Mouse (Mus musculus): ENCODE measurements around the gene Ccdc50.

DNA sequence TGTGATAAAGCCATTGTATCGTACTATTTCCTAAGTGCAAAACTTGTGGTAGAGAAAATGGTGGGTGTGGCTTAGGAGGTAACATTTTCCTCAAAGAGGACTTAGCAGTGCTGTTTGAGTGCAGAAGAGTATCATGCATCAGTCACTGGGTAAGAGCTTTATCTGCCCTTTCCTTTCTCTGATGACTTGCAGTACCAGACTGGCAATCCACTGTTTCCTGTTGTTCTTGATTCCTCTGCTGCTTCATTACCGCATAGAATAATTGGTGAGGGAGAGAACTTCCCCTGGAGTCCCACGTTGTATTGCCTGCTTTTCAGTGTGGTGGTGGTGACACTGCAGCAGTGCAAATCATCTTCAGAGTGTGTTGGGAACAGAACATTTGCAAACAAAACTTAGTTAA is 29.0 kb downstream of the Ccdc50 start:
- no peak for TF ChIP-seq POLR2A (IDR thresholded peaks at IDR 0.05; ENCODE audit: low read depth, low read length)
- no peak for TF ChIP-seq CTCF (conservative IDR thresholded peaks at IDR 0.05; ENCODE audit: insufficient read depth, insufficient read length, low read depth, low read length)
